Mouse (Mus musculus) embryo, embryonic 10.5 days (tissue): ENCODE measurements at regions not wholly inside any gene's neighbourhood (a gene's known extent, or its start where the extent isn't known, plus 50 kb on each side); places are given as distances from the start of the nearest gene placed in this dataset.

ENCODE experiments used
- DNase-seq: peaks from one replicate; pipeline ENCODE4 v3.0.0-alpha.2; 2015; ENCODE audit warnings: low spot score

DNA sequence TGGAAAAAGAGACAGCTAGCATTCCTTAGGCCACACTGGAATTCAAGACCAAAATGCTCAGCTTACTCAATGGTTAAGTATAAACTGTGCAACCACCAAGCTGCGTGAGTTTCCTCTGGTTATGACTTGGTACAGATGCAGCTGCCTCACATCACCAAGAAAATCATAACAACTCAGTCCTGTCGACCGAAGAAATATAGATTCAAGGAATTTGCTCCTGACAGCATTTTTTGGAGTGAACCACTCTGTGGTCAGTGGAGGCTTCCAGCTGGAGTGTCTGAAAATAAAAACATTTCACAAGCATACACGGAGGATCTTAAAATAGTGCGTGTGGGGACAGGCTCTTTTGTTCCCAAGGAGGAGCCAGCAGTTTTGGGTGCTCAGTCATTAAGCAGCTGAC, 253.8 kb downstream of the Bckdhb start:
- no peak for DNase-seq

- no peak for DNase-seq
Observed at GRCm38 (mm10) chr9:84179238-84179637, 254.3 kb downstream of the Bckdhb start.

GRCm38 (mm10) chr9:84183637-84184374, 258.9 kb downstream of the Bckdhb start:
- DNase-seq = no peak

GRCm38 (mm10) chr9:84187531-84187930, 262.6 kb downstream of the Bckdhb start:
- DNase-seq = no peak

- DNase-seq = no peak
Observed at GRCm38 (mm10) chr9:84193405-84193804, 268.5 kb downstream of the Bckdhb start.

GRCm38 (mm10) chr9:84194716-84195115, 269.8 kb downstream of the Bckdhb start:
- DNase-seq = no peak

- DNase-seq = no peak
Observed at GRCm38 (mm10) chr9:84195338-84195737, 270.4 kb downstream of the Bckdhb start.

DNA sequence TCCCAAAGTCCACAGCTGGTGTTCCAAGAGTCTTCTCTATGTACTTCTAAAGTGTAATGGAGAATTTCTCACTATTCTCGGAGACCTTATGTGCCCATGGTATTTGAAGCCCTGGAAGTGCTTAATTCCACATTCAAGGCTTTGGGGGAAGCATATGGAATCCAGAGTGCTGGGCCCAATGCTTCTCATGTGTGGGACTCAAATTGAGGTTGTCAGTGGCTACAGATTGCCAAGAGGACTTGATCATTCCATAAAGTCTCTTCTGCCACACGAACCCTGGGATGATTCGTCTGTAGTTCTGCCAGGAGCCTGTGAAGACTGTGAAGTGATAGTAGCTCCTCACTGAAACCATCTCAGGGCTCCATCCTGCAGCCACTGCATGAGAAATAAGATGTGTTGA, 275.3 kb downstream of the Bckdhb start:
- no peak for DNase-seq

DNA sequence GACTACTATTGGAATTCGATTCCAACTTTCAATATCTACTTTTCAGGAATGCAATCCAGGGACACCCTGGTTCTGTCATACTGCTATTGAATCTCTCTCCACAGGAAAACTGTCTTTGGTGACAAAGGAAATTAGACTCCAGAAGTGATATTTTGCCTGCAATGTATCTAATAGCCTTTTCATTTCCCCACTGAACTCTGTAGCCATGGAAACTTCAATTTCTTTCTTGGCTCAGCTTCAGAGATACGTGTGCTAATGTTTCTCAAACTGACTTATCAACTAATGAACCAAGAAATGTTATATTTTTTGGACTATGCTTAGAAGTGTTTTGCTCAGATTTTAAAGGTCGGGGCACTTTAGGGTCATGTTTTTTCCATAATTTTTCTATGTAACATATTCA, 279.1 kb downstream of the Bckdhb start:
- DNase-seq = no peak

- DNase-seq = no peak
Observed at GRCm38 (mm10) chr9:84240491-84240975, 315.6 kb downstream of the Bckdhb start.

DNA sequence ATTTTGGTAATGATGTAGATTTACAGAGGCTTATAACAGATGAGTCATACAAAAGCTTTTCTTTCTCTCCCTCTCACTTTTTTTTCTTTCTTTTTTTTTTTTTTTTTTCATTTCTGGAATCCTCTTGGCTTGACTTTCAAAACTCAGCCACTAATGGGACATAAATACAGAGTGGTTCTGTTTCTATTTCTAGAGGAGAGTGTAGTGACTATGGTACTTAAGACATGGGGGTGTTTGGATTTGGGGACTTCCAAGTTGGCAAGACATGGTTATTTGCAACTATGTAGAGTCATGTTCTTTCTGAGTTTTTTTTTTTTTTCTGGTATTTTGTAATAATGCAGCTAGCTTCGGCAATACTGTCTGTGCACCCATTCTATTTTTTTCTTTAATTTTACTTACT, 324.8 kb downstream of the Bckdhb start:
- no peak for DNase-seq

- DNase-seq = peak; percentile 72
Observed at GRCm38 (mm10) chr9:84253022-84253991, 328.4 kb downstream of the Bckdhb start.

DNA sequence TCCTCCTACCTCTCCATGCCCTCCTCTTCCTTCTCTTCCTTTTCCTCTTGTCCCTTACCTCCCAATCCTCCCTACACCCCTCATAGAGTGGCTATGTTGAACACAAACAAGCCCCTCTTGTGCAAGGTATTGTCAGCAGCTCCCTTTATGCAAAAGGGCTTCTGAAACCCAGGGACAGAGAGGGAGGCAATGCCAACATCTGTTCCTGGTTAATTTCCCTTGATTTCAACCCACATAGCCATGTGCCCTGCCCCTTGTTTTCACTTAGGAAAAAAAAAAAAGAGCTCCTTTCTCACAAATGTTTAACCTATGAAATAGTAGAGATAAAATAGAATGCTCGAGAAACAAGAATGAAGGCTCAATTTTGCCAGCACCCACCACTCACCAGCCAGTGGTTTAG, 333.5 kb downstream of the Bckdhb start:
- DNase-seq = peak; percentile 39

- DNase-seq = no peak
Observed at GRCm38 (mm10) chr9:84259751-84260150, 334.8 kb downstream of the Bckdhb start.

DNA sequence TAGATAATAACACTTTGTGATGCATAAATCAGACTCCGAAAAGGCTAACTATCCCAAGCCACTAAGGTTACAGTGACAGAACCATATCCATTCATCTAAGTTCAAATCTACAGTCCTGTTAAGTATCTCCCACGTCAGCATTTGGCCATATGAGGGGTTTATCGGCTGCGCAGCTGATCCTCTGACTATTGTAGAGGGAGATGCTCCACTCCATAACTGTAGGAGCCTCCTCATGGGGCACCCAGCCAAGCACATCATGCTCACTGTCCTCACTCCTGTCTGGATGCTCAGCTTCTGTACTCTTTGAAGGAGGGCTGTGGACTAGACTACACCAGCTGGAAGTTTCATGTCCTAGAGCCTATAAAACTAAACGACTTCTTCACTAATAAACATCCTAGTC, 337.2 kb downstream of the Bckdhb start:
- DNase-seq = no peak

DNA sequence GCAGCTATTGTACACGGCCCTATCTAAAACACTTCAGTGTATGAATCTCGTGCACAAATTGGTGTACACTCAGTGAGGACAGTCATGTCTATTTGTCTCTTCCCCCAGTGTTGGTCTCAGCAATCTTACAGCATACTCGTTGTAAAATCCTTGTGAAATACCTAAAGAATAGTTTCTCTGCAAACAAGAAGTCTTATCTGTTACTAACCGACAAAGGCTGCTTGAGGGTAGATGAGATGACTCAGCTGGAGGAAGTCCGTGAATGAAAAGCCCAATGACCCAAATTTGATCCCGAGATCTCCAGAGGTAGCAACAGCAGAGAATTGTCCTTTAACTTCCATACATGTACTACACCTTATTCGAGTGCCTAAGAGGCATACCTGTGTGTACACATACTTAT, 342.0 kb downstream of the Bckdhb start:
- no peak for DNase-seq

DNA sequence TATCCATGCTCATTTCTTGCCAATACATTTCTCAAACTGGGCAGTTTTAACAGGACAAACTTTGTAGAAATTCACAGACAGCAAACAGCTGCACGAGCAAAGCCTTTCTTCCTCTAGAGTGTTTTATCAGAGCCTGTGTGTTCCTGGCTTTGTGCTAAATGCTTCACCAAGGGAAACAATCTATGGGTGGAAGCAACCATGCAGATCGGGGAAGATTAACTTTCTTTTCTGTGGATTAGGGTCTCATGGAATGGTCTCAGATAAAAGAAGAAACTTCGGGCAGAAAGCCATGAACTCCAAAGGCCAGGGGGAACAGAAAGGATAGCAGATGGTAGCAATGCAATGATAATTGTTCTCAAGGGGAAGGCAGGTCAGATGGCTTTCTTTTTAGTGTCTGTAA, 349.7 kb downstream of the Bckdhb start:
- no peak for DNase-seq

GRCm38 (mm10) chr9:84278295-84278694, 353.4 kb downstream of the Bckdhb start:
- DNase-seq = no peak

DNA sequence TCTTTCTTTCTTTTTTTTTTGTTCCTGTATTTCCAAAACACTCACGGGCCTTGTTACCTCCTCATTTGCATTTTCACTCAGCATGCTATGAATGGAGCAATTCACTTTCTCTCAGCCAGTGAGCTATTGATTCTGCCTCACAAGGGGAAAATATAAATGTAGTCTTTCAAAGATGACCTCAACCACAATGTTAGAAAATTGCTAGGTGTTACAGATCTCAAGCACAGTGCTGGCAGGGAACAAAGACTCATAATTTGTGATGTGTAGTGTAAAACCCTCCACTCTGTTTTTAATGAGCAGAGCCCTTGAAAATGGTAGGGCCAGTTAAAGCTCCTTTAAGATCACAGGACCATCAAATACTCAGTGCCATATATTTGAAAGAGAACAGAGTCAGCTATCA, 353.8 kb downstream of the Bckdhb start:
- DNase-seq = no peak

GRCm38 (mm10) chr9:84280898-84281297, 356.0 kb downstream of the Bckdhb start:
- no peak for DNase-seq

DNA sequence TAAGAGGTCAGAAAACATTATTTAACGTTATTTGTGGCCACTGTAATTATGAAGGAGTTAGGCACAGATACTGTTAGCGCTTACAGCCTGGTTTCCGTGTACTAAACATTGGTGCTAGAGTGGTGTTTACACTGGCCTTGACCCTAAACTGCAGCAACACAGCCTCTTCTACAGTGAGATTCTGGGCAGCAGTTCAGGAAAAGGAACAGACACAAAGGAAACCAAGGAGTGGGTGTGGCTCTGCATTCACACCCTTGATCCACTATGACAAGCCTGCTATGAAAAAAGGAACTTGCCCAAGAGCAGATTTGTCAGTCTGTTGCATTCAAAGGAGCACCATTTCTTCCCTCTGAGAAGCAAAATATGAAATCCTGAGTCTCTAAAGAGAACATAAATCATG, 356.7 kb downstream of the Bckdhb start:
- DNase-seq = peak; percentile 19

- DNase-seq = no peak
Observed at GRCm38 (mm10) chr9:84283296-84283695, 358.4 kb downstream of the Bckdhb start.

GRCm38 (mm10) chr9:84285604-84286003, 360.7 kb downstream of the Bckdhb start:
- no peak for DNase-seq
